Mouse (Mus musculus) common myeloid progenitor, adult 5-6 weeks (primary cell): Measurements from ENCODE around the gene Klhl28. TPM values are rescaled to one million over a fixed set of nuclear protein-coding genes. Genes with fewer than 3 reads are reported as not detected.

Experiments used
- total RNA-seq: library from RNA; stranded (forward); fragments of 200-1000, 187-1606 nt; gene quantifications from 2 replicates; pipeline ENCODE4 v1.2.3, GENCODE M21; 2017

The Klhl28 gene
- total RNA-seq, 1 experiment from 2014 or later = 18.8 TPM

Other genes starting within 250 kb of the Klhl28 start
- gene Gm527, start 47.6 kb downstream of the Klhl28 start, total RNA-seq = 1.5 and 2.2 TPM in 2 replicates
- 53.5 and 60.8 TPM in 2 replicates for gene Togaram1, start 270 bp upstream of the Klhl28 start, total RNA-seq
- 93.6 and 96.9 TPM in 2 replicates for gene Prpf39, start 70.8 kb upstream of the Klhl28 start, total RNA-seq
- 283 and 288 TPM in 2 replicates for gene Fkbp3, start 108.5 kb upstream of the Klhl28 start, total RNA-seq
- gene Fancm, start 110.1 kb upstream of the Klhl28 start, total RNA-seq = 37.3 and 81.3 TPM in 2 replicates
- 72.2 and 75.8 TPM in 2 replicates for gene Mis18bp1, start 207.1 kb upstream of the Klhl28 start, total RNA-seq